Mouse (Mus musculus) thymus, postnatal 36 days (tissue): ENCODE measurements around the gene Dtd1.
"Not testable (repeated sequence)": the region's sequence is repeated elsewhere in the genome, so short reads cannot be mapped to it uniquely, and the experiment has no call there.

Experiments
- DNase-seq, 2 experiments: peaks; one replicate each; pipeline ENCODE4 v3.0.0; 2022; ENCODE audit warnings: mixed read lengths in 2 of 2

Dtd1 gene

GRCm38 (mm10) chr2:144599831-144600687 lies at the start of gene Dtd1:
TSS of gene Dtd1 (plus strand) at chr2:144599897.
- peak; percentile 85 for DNase-seq

DNA sequence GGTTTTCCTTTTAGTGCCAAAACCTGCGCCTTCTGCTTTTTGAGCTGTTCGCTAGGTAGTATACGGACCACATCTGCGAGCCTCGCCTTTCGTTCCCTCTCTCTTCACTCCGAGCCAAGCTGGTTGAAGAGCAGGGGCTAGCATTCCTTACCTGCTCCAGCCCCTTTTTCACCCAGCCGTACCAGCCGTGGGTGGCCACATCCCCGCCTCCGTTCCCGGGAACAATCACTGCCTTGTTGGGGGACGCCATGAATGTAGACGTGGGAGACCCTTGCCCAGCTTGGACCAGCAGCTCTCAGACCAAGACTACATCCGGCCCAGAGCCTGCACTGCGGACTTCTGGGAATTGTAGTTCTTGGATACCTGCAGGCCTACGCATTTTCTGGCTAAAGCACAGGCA lies 49.2 kb upstream of the Dtd1 start, which contains the start of gene Rbbp9:
Gene Rbbp9 (minus strand): TSS at position 341 of the 400 bp plus-strand sequence.
- DNase-seq: peak; percentile 45 to 51

DNA sequence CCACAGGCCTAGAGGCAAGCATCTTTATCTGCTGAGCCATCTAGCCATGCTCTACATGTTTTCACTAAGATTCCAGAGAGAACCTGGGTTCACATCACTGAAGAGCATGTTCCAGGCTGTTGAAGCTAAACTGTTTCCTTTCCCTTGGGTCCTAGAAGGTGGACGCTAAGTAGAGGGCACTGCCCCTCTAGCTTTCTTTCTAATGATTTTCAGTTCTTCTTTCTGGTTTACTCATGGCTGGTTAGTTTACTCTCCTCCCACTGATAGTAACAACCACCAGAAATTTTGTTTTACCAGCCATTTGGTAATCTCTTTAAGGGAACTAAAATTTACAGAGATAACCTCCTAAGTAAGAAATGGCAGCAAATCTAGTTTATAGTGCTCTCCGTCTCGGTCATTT lies 45.8 kb upstream of the Dtd1 start:
- no peak for DNase-seq

GRCm38 (mm10) chr2:144555286-144555819 lies 44.3 kb upstream of the Dtd1 start:
- peak in 1 of 2 experiments; percentile 2 for DNase-seq

DNA sequence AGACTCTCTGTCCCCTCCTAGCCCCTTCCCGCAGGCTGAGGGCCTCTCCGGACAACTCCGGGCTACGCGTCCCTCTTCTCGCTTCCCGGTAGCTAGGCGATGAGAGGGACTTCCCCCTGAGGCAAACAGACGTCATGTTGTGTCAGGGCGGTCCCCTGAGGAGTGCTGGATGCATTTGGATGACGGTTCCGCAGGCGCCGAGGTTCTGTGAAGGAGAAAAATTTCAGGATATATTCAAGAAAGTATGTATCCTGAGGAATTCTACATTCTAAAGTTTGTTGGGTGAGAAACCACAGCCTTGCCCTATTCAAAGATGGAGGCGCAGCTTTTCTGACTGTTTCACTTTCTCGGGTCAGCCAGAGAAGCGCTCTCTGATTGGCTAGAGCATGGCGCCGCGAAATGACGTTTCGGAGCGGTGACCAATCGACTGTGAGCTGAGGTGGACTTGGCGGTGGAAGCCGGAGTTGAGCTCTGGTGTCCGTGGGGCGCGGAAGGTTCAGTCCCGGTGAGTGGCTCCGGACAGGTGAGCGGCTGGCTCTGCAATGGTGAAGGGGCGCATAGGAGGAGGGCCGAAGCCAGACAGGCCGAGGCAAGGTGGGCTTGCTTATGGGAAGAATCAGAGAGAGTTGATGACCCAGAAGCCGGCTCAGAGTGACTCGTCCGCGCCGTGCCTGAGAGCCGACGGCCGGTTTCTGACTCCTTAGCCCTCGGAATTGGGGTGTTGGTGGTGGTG lies 43.7 kb upstream of the Dtd1 start, which contains the start of gene Sec23b:
Gene Sec23b (plus strand): TSS at position 410 of the 733 bp plus-strand sequence.
- DNase-seq: peak; percentile 95

DNA sequence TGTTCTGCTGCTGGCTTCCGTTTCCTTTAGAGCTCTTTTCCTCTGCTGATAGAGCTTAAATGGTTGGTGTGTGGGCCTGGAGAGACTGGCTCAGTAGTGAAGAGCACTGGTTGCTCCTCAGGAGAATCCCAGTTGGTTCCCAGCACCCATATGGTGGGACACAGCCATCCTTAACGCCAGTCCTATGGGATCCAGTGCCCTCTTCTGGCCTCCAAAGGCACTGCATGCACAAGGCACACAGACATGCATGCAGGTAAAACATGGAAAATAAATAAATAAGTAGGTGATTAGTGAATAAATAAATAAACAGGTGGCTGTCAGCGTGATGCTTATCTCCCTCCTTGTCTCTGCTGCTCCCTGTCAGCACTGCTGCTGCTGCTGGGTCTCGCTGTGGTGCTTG lies 11.0 kb upstream of the Dtd1 start:
- peak in 1 of 2 experiments; percentile 4 for DNase-seq

GRCm38 (mm10) chr2:144593036-144593435 lies 6.7 kb upstream of the Dtd1 start:
- not testable (repeated sequence) for DNase-seq

DNA sequence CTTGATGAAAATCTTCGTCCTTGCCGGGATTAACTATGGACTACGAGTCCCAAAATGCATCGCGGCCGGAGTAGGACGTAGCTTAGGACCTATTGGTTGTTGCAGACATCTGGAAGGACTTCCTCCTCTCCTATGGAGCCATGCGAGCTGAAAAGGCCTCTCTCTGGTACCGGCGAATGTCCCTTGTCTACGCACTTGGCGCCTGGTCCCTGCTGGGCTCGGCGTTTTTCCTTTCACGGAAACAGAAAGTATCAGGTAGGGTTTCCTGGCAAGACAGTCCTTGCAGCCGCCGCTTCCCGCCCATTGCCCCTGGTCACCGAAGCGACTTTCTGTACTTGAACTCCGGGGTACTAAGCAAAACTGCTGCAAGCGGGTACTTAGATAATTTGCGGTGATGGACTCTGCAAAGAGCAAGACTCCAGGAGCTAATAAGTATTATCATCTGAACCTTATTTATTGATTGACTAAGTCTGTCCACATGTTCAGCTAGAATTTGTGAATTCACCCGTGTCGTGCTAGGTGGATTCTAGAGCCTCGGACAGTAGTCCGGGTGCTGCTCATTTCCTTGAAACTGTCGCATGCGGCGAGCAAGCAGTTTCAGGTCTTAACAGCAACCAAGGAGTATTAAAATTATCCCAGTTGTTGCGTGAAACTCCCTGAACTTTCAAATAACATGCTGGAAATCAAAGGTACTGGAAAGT lies 5.6 kb upstream of the Dtd1 start, which contains the start of gene Smim26:
Gene Smim26 (plus strand): TSS at position 104 of the 701 bp plus-strand sequence.
- DNase-seq: peak; percentile 70 to 74

- DNase-seq: no peak
Measured at GRCm38 (mm10) chr2:144598006-144598405, 1.7 kb upstream of the Dtd1 start.

DNA sequence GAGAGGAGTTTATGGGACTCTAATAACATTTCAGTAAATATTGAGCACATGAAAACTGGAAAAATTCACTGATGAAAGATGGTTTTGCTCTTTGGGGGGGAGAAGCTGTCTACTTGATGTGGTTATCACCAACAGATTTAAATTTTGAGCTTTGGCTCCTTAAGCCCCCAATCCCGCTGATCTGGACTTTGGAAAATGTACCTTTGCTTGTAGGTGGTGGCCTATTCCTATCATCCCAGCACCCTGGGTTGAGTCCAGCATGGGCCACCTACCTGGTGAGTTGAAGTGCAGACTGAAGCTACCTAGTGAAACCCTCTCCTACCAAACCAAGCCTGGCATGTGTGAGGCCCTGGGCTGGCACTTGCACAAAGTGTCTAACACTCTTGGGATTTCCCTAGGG lies 1.9 kb downstream of the Dtd1 start:
- DNase-seq: no peak

GRCm38 (mm10) chr2:144613956-144614355 lies 14.3 kb downstream of the Dtd1 start:
- no peak for DNase-seq

DNA sequence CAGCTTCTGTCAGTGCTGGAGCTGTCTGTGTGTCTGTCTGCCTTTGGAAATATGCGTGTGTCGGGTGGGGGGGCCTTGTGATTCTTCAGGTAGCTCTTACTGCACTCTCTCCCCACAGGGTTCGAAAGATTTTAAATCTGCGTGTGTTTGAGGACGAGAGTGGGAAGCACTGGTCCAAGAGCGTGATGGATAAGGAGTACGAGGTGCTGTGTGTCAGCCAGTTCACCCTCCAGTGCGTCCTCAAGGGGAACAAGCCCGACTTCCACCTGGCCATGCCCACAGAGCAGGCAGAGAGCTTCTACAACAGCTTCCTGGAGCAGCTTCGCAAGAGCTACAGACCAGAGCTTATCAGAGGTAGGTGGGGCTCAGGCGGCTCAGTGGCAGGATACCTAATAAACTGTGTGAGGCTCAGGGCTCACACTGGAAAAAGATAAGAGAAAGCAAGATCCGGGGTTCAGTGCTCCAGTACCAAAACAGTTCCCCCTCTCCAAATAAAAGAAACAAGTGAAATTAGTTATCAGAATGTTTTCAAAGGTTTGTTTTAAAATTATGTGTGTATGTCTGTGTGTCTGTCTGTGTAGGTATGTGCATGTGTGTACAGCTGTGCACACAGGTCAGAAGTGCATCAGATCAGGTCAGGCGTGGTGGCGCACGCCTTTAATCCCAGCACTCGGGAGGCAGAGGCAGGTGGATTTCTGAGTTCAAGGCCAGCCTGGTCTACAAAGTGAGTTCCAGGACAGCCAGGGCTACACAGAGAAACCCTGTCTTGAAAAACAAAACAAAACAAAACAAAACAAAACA lies 17.6 kb downstream of the Dtd1 start:
- DNase-seq: no peak

GRCm38 (mm10) chr2:144621491-144621890 lies 21.8 kb downstream of the Dtd1 start:
- DNase-seq: no peak

DNA sequence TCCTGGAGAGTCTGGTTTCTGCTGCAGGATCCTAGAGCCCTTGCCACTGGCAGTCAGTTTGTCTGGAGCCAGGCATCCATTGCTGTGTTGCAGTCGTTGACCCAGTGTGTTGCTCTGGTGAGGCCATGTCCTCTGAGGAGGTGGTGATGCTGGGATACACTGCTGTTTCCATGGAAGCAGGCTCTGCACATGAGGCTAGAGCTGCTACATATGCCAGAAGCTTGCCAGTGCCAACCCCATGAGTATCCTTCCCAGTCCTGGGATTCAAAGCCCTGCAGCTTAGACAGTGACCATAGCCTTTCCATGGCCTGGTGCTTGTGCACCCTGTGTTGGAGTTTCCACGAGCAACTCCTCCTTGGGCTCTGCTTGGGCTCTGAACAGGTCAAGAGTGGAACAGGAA lies 33.9 kb downstream of the Dtd1 start:
- DNase-seq: no peak

GRCm38 (mm10) chr2:144634231-144634630 lies 34.5 kb downstream of the Dtd1 start:
- no peak for DNase-seq

DNA sequence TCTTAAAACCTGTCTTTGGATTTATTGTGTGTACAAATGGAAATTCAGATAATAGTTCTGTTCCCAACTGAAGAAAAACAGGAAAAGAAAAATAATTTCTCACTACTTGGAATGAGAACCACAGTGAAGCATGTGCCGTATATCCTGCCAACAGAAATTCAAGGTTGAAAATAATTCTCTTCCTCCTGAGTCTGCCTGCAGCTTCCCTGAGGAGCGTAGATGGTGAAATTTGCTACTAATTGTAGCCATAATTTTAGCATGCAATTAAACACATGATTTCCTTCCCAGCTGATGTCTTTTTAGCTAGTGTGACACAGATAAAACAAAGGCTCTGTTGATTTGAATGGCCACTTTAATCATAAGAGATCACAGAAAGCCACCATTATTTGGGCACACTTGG lies 35.0 kb downstream of the Dtd1 start:
- DNase-seq: no peak

- DNase-seq: peak; percentile 40 to 46
Measured at GRCm38 (mm10) chr2:144635644-144636320, 36.1 kb downstream of the Dtd1 start.

DNA sequence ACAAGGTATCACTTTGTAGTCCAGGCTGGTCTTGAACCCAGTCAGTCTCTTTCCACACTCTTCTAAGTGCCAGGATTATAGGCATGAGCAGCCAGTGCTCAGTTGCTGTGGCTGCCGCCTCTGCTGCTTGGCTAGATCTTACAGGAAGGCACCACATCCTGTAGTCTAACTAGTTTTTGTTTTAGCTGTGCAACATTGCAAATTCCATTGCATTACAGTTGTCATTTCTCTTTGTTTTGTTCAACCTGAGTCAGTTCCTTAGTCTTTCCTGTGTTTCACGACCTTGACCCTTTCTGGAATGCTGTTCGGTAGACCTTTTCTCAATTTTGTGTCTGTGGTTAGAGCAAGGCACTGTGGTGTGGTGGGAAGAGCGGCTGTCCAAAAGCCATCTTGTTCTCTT lies 37.5 kb downstream of the Dtd1 start:
- no peak for DNase-seq

DNA sequence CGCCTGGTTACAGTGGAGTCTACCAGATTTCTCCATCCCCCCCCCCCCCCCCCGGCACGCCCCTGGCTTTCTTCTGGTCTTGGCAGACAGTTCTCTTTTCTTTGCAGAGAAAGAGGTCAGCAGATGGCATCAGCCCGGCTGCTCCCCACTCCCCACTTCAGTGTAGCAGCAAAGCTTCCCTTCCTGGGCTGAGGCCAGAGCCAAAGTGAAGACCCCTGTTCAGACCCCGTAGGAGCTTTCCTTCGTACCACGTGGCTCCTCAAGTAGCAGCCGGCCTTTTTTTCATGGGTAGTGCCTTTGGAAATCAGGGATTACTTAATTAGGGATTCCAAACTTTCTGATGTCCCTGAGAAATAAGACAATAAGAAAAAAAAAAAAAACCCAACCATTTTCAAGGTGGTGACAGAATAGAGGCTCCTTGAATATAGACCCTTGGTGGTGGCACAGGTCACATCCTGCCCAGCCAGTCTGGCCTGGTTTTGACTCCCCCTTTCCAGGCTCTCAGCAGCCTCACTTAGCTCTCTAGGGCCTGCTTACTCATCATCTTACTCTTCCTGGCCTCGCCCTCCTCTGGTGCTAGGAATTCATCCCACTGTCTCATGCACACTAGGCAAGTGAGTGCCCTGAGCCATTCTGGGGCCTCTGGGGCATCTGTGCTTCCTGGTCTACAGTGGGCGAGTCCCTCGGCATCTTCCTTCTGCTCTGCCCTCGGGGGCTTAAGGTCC lies 38.1 kb downstream of the Dtd1 start:
- no peak for DNase-seq

GRCm38 (mm10) chr2:144638719-144639118 lies 39.0 kb downstream of the Dtd1 start:
- DNase-seq: no peak

- DNase-seq: no peak
Measured at GRCm38 (mm10) chr2:144640101-144640500, 40.4 kb downstream of the Dtd1 start.
